Mouse (Mus musculus) forebrain, embryonic 14.5 days (tissue): ENCODE results near the gene Gm9964. TPM values are rescaled to one million over a fixed set of nuclear protein-coding genes. Genes with fewer than 3 reads are reported as not detected.
A peak's percentile ranks its signal among the peaks of the same experiment; 100 is the strongest.

Source experiments
- ATAC-seq: fragments of 200-750 bp; cut with Nextera tagmentation; 2 replicates; pipeline ENCODE4 v1.8.0; 2017; ENCODE audit warnings: mild to moderate bottlenecking, moderate library complexity
- DNase-seq: peaks from one replicate; pipeline ENCODE4 v3.0.0-alpha.2; 2015; ENCODE audit warnings: low spot score
- H3K27ac ChIP-seq: fragments of 300-500 bp; sonication (generic); 2 replicates; pipeline ENCODE4 v1.5.1; 2014; ENCODE audit warnings: low read depth, mild to moderate bottlenecking, control low read depth, low read length, moderate library complexity
- H3K27me3 ChIP-seq: fragments of 300-500 bp; sonication (generic); replicated peaks from 2 replicates; pipeline ENCODE4 v1.6.1; 2014; ENCODE audit warnings: low read length, control low read depth, mixed read lengths; ENCODE audit not compliant: control insufficient read depth, insufficient read depth
- H3K36me3 ChIP-seq: fragments of 300-500 bp; sonication (generic); 2 replicates; pipeline ENCODE4 v1.6.1; 2014; ENCODE audit warnings: low read length, control low read depth; ENCODE audit not compliant: control insufficient read depth, insufficient read depth
- H3K4me1 ChIP-seq: fragments of 300-500 bp; sonication (generic); 2 replicates; pipeline ENCODE4 v1.6.1; 2014; ENCODE audit warnings: antibody characterized with exemption, low read length, control low read depth; ENCODE audit not compliant: control insufficient read depth, insufficient read depth
- H3K4me2 ChIP-seq: fragments of 300-500 bp; sonication (generic); 2 replicates; pipeline ENCODE4 v1.6.1; 2014; ENCODE audit warnings: mild to moderate bottlenecking, control low read depth, low read length
- H3K4me3 ChIP-seq: fragments of 300-500 bp; sonication (generic); 2 replicates; pipeline ENCODE4 v1.5.1; 2014; ENCODE audit warnings: low read depth, low read length, control low read depth
- H3K9ac ChIP-seq: fragments of 300-500 bp; sonication (generic); 2 replicates; pipeline ENCODE4 v1.6.1; 2014; ENCODE audit warnings: mild to moderate bottlenecking, low read length, control low read depth, moderate library complexity
- H3K9me3 ChIP-seq: fragments of 300-500 bp; sonication (generic); replicated peaks from 2 replicates; pipeline ENCODE4 v1.6.1; 2016; ENCODE audit warnings: low read length, control low read depth, mixed read lengths; ENCODE audit not compliant: control insufficient read depth
- WGBS: fragments of 180-500 bp; shearing (Covaris S2); extraction: QIAGEN DNeasy Blood & Tissue Kit; methylation state at CpG from one replicate; pipeline ENCODE4 v1.1.7; 2014; 5-methylcytosine and 5-hydroxymethylcytosine counted together
- polyA plus RNA-seq: library from polyadenylated mRNA; unstranded; fragments of >200 nt; fragmentation: Nextera tagmentation; extraction: Ambion mirVana; gene quantifications from 2 replicates; pipeline ENCODE4 v1.2.1, GENCODE M21; 2014

Gm9964 gene
- polyA plus RNA-seq, 1 experiment from 2014 or later = not detected

- no peak overlapping the region for H3K9ac ChIP-seq
- no peaks in the 10 kb centered on the region for H3K27me3 ChIP-seq
- no peak for DNase-seq
- WGBS = 11% methylated on average over 4 of the region's 4 CpGs
- H3K4me1 ChIP-seq = no peaks in the 10 kb centered on the region
- H3K4me3 ChIP-seq = no peak overlapping the region
- ATAC-seq = no peak
- H3K27ac ChIP-seq = no peak overlapping the region
- no peak overlapping the region for H3K4me2 ChIP-seq
- no peaks in the 10 kb centered on the region for H3K9me3 ChIP-seq
- no peaks in the 10 kb centered on the region for H3K36me3 ChIP-seq
These were observed 30.4 kb upstream of the Gm9964 start for GRCm38 (mm10) chr11:79327106-79327505.

- no peaks in the 10 kb centered on the region for H3K27me3 ChIP-seq
- DNase-seq = no peak
- no peak overlapping the region for H3K4me2 ChIP-seq
- no peak overlapping the region for H3K27ac ChIP-seq
- no peak overlapping the region for H3K4me3 ChIP-seq
- H3K9me3 ChIP-seq = no peaks in the 10 kb centered on the region
- no peak overlapping the region for H3K9ac ChIP-seq
- no peaks in the 10 kb centered on the region for H3K4me1 ChIP-seq
- 85% methylated on average over 8 of the region's 8 CpGs for WGBS
- no peak for ATAC-seq
- H3K36me3 ChIP-seq = no peaks in the 10 kb centered on the region
These were observed 29.0 kb upstream of the Gm9964 start for GRCm38 (mm10) chr11:79325663-79326062.

- Histone ChIP-seq H3K4me1 (no peaks in the 10 kb centered on the region), H3K9me3 (no peaks in the 10 kb centered on the region), H3K4me3 (no peak overlapping the region), H3K27ac (no peak overlapping the region), H3K36me3 (no peaks in the 10 kb centered on the region), H3K9ac (no peak overlapping the region), H3K4me2 (no peak overlapping the region), H3K27me3 (no peaks in the 10 kb centered on the region)
- WGBS = 59% methylated on average over 12 of the region's 12 CpGs
- ATAC-seq = no peak
- DNase-seq = no peak
These were observed 27.4 kb upstream of the Gm9964 start for GRCm38 (mm10) chr11:79323985-79324685.

- DNase-seq (no peak), ATAC-seq (no peak)
- Histone ChIP-seq H3K4me2 (no peak overlapping the region), H3K9me3 (no peaks in the 10 kb centered on the region), H3K4me1 (no peaks in the 10 kb centered on the region), H3K36me3 (no peaks in the 10 kb centered on the region), H3K27me3 (no peaks in the 10 kb centered on the region), H3K4me3 (no peak overlapping the region), H3K27ac (no peak overlapping the region), H3K9ac (no peak overlapping the region)
- WGBS = 88% methylated on average over 7 of the region's 7 CpGs
These were observed 23.1 kb upstream of the Gm9964 start for GRCm38 (mm10) chr11:79319807-79320206.

- DNase-seq (peak; percentile 67), ATAC-seq (no peak)
- Histone ChIP-seq H3K9ac (no peak overlapping the region), H3K9me3 (no peaks in the 10 kb centered on the region), H3K36me3 (no peaks in the 10 kb centered on the region), H3K4me2 (no peak overlapping the region), H3K27me3 (no peaks in the 10 kb centered on the region), H3K4me1 (no peaks in the 10 kb centered on the region), H3K4me3 (no peak overlapping the region), H3K27ac (no peak overlapping the region)
- WGBS = 36% methylated on average over 8 of the region's 8 CpGs
These were observed 20.2 kb upstream of the Gm9964 start for GRCm38 (mm10) chr11:79316807-79317345.

- WGBS = 91% methylated on average over 5 of the region's 5 CpGs
- Histone ChIP-seq H3K27me3 (no peaks in the 10 kb centered on the region), H3K9me3 (no peaks in the 10 kb centered on the region), H3K9ac (no peak overlapping the region), H3K36me3 (no peaks in the 10 kb centered on the region), H3K4me3 (no peak overlapping the region), H3K27ac (no peak overlapping the region), H3K4me2 (no peak overlapping the region), H3K4me1 (peaks cover 12% of the 10 kb centered on the region)
- DNase-seq (no peak), ATAC-seq (no peak)
These were observed 13.8 kb upstream of the Gm9964 start for GRCm38 (mm10) chr11:79310467-79310866.

GRCm38 (mm10) chr11:79307560-79308200 is 11.0 kb upstream of the Gm9964 start:
- peak; percentile 11 for DNase-seq
- H3K27ac ChIP-seq = no peak overlapping the region
- H3K4me1 ChIP-seq = peaks cover 12% of the 10 kb centered on the region
- 34% methylated on average over 9 of the region's 9 CpGs for WGBS
- H3K4me2 ChIP-seq = no peak overlapping the region
- ATAC-seq = no peak
- no peaks in the 10 kb centered on the region for H3K36me3 ChIP-seq
- no peaks in the 10 kb centered on the region for H3K27me3 ChIP-seq
- H3K9ac ChIP-seq = no peak overlapping the region
- H3K4me3 ChIP-seq = no peak overlapping the region
- H3K9me3 ChIP-seq = no peaks in the 10 kb centered on the region

- Histone ChIP-seq H3K9me3 (no peaks in the 10 kb centered on the region), H3K4me3 (no peak overlapping the region), H3K4me2 (peak overlapping the region; percentile 21; the same call in 1 of the 2 replicates), H3K36me3 (no peaks in the 10 kb centered on the region), H3K27me3 (no peaks in the 10 kb centered on the region), H3K4me1 (peaks cover 12% of the 10 kb centered on the region), H3K27ac (no peak overlapping the region; the same call in 1 of the 2 replicates), H3K9ac (no peak overlapping the region)
- peak; percentile 45 for DNase-seq
- WGBS = 2% methylated on average over 10 of the region's 10 CpGs
- ATAC-seq = peak; percentile 65; the same call in 1 of the 2 replicates
These were observed 10.3 kb upstream of the Gm9964 start for GRCm38 (mm10) chr11:79306996-79307395.

- 12% methylated on average over 7 of the region's 7 CpGs for WGBS
- DNase-seq (peak; percentile 33), ATAC-seq (peak; percentile 57; the same call in 1 of the 2 replicates)
- H3K9me3 ChIP-seq = no peaks in the 10 kb centered on the region
- H3K9ac ChIP-seq = no peak overlapping the region
- H3K4me1 ChIP-seq = peaks cover 12% of the 10 kb centered on the region
- no peaks in the 10 kb centered on the region for H3K27me3 ChIP-seq
- peak overlapping the region; percentile 21; the same call in 1 of the 2 replicates for H3K27ac ChIP-seq
- H3K4me2 ChIP-seq = no peak overlapping the region; the same call in 1 of the 2 replicates
- no peaks in the 10 kb centered on the region for H3K36me3 ChIP-seq
- no peak overlapping the region for H3K4me3 ChIP-seq
These were observed 9.8 kb upstream of the Gm9964 start for GRCm38 (mm10) chr11:79306510-79306909.
